Mouse (Mus musculus) ES-CJ7 (cell line): ENCODE measurements around the gene Icosl.
"Not testable (repeated sequence)": the region's sequence is repeated elsewhere in the genome, so short reads cannot be mapped to it uniquely, and the experiment has no call there.

Source experiments
- DNase-seq: peaks from one replicate; pipeline ENCODE4 v3.0.0; 2011; ENCODE audit warnings: low read depth, low spot score

The Icosl gene

GRCm38 (mm10) chr10:78115153-78115552 is 46.1 kb downstream of the Icosl start:
- DNase-seq: no peak

GRCm38 (mm10) chr10:78119422-78119821 is 50.3 kb downstream of the Icosl start:
- DNase-seq: no peak

- not testable (repeated sequence) for DNase-seq
Measured at GRCm38 (mm10) chr10:78124137-78124536, 55.0 kb downstream of the Icosl start.

- not testable (repeated sequence) for DNase-seq
Measured at GRCm38 (mm10) chr10:78125061-78125460, 56.0 kb downstream of the Icosl start.

- no peak for DNase-seq
Measured at GRCm38 (mm10) chr10:78126311-78126710, 57.2 kb downstream of the Icosl start.

GRCm38 (mm10) chr10:78127046-78127870 is 58.2 kb downstream of the Icosl start:
- no peak for DNase-seq

- DNase-seq: no peak
Measured at GRCm38 (mm10) chr10:78127931-78128330, 58.8 kb downstream of the Icosl start.

- DNase-seq: no peak
Measured at GRCm38 (mm10) chr10:78128647-78129046, 59.5 kb downstream of the Icosl start.

- DNase-seq: no peak
Measured at GRCm38 (mm10) chr10:78129423-78129822, 60.3 kb downstream of the Icosl start.

- no peak for DNase-seq
Measured at GRCm38 (mm10) chr10:78129998-78130397, 60.9 kb downstream of the Icosl start.
